Mouse (Mus musculus) duodenum, adult 2 months (tissue): ENCODE results near the gene Lama5. TPM values are rescaled to one million over a fixed set of nuclear protein-coding genes. Genes with fewer than 3 reads are reported as not detected.

Experiments
- polyA plus RNA-seq: library from polyadenylated mRNA; depleted of rRNA; stranded (reverse); fragments of >200 nt; gene quantifications from 2 replicates; pipeline ENCODE4 v1.2.3, GENCODE M21; 2012; ENCODE audit warnings: low replicate concordance; rRNA removed

Lama5 gene
- 39.0 and 40.2 TPM in 2 replicates for polyA plus RNA-seq

DNA sequence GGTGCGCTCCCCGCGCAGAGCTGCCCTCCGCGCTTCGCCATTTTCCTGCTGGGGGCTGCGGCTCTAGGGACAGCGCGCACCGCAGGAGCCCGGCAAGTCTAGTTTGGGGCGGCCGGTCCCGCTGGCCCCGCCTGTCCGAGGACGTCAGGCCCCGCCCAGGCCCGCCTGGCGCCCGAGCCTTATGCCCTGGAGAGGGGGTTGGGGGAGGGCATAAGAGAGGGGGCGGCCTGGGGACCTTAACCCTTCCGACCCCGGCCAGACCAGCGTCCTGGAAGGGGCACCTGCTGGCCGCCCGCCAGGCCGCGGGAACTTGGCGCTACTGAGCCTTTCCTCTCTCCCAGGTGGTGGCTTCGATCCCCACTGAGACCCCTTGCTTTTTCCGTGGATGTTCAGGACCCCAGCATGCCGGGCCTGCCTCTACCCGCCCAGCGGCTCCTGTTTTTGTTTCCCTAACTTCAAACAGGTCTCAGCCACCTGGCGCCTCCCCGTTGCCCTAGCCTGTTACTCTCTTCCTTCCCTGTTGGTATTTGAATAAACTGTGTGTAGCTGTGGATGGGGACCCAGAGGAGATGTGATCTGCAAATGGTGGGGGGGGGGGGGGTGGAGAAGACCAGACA, at the start of gene Lama5:
TSS of gene Lama5 (minus strand) at position 98 of the 617 bp plus-strand sequence.

DNA sequence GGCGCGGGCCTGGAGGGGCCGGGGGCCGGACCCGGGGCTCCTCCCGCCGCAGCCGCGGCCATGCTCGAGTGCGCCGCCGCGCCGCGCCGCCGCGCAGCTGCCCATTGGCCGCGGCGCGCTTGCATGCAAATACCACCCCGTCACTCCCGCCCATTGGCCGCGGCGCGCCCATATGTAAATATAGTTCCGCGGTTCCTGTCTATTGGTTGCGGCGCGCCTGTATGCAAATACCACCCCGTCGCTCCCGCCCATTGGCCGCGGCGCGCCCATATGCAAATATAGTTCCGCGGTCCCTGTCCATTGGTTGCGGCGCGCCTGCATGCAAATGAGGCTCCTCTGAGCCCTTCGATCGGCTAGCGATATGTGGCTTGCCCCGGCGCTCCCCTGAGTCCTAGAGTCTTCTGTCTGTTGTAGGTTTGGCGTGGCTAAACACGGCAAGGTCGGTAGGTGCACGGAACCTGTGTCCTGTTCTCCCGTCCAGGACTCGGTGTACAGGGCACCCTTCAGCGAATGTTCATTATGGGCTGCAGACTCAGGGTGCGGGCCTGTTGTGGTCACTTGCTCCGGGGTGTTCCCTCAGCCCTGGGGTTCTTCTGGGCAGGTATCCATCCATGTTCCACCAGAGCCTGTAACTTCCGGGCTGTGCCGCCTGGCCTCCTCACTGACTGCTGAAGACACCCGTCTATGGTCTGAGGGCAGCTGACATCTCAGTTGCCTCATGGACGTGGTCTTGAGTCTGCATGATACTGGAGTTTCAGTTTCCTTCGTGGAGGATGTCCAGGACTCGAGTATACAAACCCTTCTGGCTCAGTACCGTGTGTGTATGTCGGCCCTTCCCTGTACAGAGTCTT, 48.0 kb upstream of the Lama5 start, which contains the start of gene Cables2:
TSS of gene Cables2 (minus strand) at position 103 of the 851 bp plus-strand sequence.

DNA sequence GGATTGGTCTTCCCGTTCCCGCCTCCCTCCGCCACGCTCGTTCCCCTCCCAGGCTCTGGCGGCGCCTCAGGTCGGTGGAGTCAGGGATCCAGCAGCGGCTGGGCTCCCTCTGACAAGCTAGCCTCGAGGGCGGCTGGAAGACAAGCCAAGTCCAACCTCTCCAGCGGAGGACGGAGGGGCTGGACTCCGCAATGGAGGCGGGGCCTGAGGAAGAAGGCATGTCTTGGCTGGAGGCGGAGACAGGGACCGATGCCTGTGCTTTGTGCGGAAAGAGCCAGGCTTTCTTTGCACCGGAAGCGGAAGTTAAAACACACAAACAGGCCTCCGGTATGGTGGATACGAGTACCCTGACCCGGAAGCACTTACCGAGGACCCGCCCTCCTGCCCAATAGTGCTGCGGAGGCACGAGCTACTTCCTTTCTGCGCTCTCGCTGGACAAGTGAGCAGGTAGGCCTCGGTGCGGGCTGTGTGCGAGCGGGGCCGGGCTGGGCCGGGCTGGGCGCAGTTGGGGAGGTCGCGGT, 31.4 kb upstream of the Lama5 start, which contains the start of gene Rps21:
TSS of gene Rps21 (plus strand) at position 377 of the 521 bp plus-strand sequence.

DNA sequence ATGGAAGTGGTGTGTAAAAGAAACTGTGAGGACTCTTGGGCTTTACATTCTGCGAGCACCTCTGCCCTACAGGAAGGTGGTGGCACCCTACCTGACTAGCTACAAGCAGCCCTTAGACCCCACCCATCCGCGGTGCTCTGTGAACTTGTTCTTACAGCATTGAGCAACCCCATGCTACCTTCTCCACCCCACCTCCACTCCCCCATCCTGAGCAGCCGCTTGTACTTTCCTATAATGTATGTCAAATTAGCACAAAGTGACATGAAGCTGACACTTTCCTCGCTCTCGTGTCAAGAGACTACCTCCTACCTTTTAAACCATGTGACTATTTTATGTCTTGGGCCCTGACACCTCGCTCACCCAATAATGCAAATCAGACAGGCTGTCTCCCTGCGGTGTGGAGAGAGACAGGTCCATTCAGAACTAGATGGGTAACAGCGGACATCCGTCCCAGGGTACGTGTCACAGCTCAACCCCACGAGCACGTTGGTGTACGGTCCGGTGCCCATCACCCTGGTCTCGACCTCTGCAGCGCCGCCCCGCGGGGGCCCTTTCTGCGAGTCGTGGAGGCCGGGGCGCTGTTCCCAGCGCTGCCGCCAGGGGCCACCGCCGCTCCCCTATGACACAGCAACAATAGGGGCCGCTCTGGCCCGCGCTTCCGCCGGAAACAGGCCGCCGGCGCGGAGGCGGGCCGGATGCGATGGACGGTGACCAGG, 54.7 kb downstream of the Lama5 start, which contains the start of gene Adrm1:
TSS of gene Adrm1 (plus strand) at position 680 of the 716 bp plus-strand sequence.

Other genes starting within 250 kb of the Lama5 start
- gene Taf4, start 249.2 kb downstream of the Lama5 start, polyA plus RNA-seq = 7.2 and 9.6 TPM in 2 replicates
- gene Lsm14b, start 200.9 kb downstream of the Lama5 start, polyA plus RNA-seq = 8.4 and 12.6 TPM in 2 replicates
- 113 and 121 TPM in 2 replicates for gene Psma7, start 183.4 kb downstream of the Lama5 start, polyA plus RNA-seq
- gene Ss18l1, start 183.3 kb downstream of the Lama5 start, polyA plus RNA-seq = 4.0 and 4.5 TPM in 2 replicates
- gene Mtg2, start 155.3 kb downstream of the Lama5 start, polyA plus RNA-seq = 8.9 and 9.2 TPM in 2 replicates
- 0.33 TPM in 1 of 2 replicates, not detected in the other for gene Hrh3, start 121.4 kb downstream of the Lama5 start, polyA plus RNA-seq
- gene Osbpl2, start 106.6 kb downstream of the Lama5 start, polyA plus RNA-seq = 13.1 and 16.0 TPM in 2 replicates
- gene Adrm1, start 54.4 kb downstream of the Lama5 start, polyA plus RNA-seq = 139 and 187 TPM in 2 replicates
- 1,302 and 2,566 TPM in 2 replicates for gene Rps21, start 31.5 kb upstream of the Lama5 start, polyA plus RNA-seq
- gene Cables2, start 47.6 kb upstream of the Lama5 start, polyA plus RNA-seq = 18.6 and 22.5 TPM in 2 replicates
- gene Rbbp8nl, start 64.0 kb upstream of the Lama5 start, polyA plus RNA-seq = 1.1 and 2.7 TPM in 2 replicates
- gene Gata5, start 108.8 kb upstream of the Lama5 start, polyA plus RNA-seq = 35.2 and 88.5 TPM in 2 replicates
- gene Slco4a1, start 230.4 kb upstream of the Lama5 start, polyA plus RNA-seq = 11.3 and 16.5 TPM in 2 replicates